Mouse (Mus musculus): ENCODE measurements around the gene Dpf1. TPM values are rescaled to one million over a fixed set of nuclear protein-coding genes. Genes with fewer than 3 reads are reported as not detected.

Gene Dpf1
- polyA plus RNA-seq, 1 experiment, result 76.7 TPM

- TF ChIP-seq GATA1 (IDR thresholded peaks at IDR 0.05; ENCODE audit: low read length), result no peak
These were observed 12.5 kb downstream of the Dpf1 start for GRCm38 (mm10) chr7:29316137-29316734.

- no peak for TF ChIP-seq GATA1 (IDR thresholded peaks at IDR 0.05; ENCODE audit: low read length)
These were observed 13.2 kb downstream of the Dpf1 start for GRCm38 (mm10) chr7:29316976-29317375.

GRCm38 (mm10) chr7:29317558-29317957 is 13.8 kb downstream of the Dpf1 start:
- no peak for TF ChIP-seq GATA1 (IDR thresholded peaks at IDR 0.05; ENCODE audit: low read length)

GRCm38 (mm10) chr7:29318115-29318911 is 14.6 kb downstream of the Dpf1 start:
- TF ChIP-seq GATA1 (IDR thresholded peaks at IDR 0.05; ENCODE audit: low read length), result peak; percentile 53

- TF ChIP-seq GATA1 (IDR thresholded peaks at IDR 0.05; ENCODE audit: low read length), result no peak
These were observed 15.9 kb downstream of the Dpf1 start for GRCm38 (mm10) chr7:29319337-29320307.

GRCm38 (mm10) chr7:29327087-29327486 is 23.3 kb downstream of the Dpf1 start:
- TF ChIP-seq GATA1 (IDR thresholded peaks at IDR 0.05; ENCODE audit: low read length), result no peak

GRCm38 (mm10) chr7:29328984-29329383 is 25.2 kb downstream of the Dpf1 start:
- TF ChIP-seq GATA1 (IDR thresholded peaks at IDR 0.05; ENCODE audit: low read length), result no peak

GRCm38 (mm10) chr7:29334156-29334555 is 30.4 kb downstream of the Dpf1 start:
- TF ChIP-seq GATA1 (IDR thresholded peaks at IDR 0.05; ENCODE audit: low read length), result no peak

GRCm38 (mm10) chr7:29335276-29335675 is 31.5 kb downstream of the Dpf1 start:
- TF ChIP-seq GATA1 (IDR thresholded peaks at IDR 0.05; ENCODE audit: low read length), result no peak

- TF ChIP-seq GATA1 (IDR thresholded peaks at IDR 0.05; ENCODE audit: low read length), result no peak
These were observed 32.3 kb downstream of the Dpf1 start for GRCm38 (mm10) chr7:29335841-29336671.

GRCm38 (mm10) chr7:29336795-29337319 is 33.1 kb downstream of the Dpf1 start:
- no peak for TF ChIP-seq GATA1 (IDR thresholded peaks at IDR 0.05; ENCODE audit: low read length)

- TF ChIP-seq GATA1 (IDR thresholded peaks at IDR 0.05; ENCODE audit: low read length), result no peak
These were observed 34.0 kb downstream of the Dpf1 start for GRCm38 (mm10) chr7:29337766-29338165.

- no peak for TF ChIP-seq GATA1 (IDR thresholded peaks at IDR 0.05; ENCODE audit: low read length)
These were observed 34.7 kb downstream of the Dpf1 start for GRCm38 (mm10) chr7:29338351-29338919.

GRCm38 (mm10) chr7:29338984-29339679 is 35.4 kb downstream of the Dpf1 start:
- peak; percentile 80 for TF ChIP-seq GATA1 (IDR thresholded peaks at IDR 0.05; ENCODE audit: low read length)

Measured in G1E-ER4 (cell line).